In genomic region chr16:45004443-45004842, GRCm38 (mm10) we compare ENCODE assay signal across 23 mouse cellular contexts.
"Had no signal": no experiment of that assay in that cellular context is flagged by ENCODE, and none has a peak within 500 bp of the region (broad histone marks: within the 10 kb centered on the region; RNA-seq: fewer than 3 reads in every experiment).

No protein-coding gene starts in this region.

- ATAC-seq: hindbrain, embryonic 16.5 days; inflammation-experienced regulatory T-cells, adult 6 months; intestine, embryonic 15.5 days; intestine, postnatal 0 days had no signal

- H3K36me3 ChIP-seq: heart, embryonic 10.5 days; heart, embryonic 12.5 days; intestine, embryonic 15.5 days; limb, embryonic 10.5 days; limb, embryonic 12.5 days; liver, embryonic 13.5 days had no signal

- DNase-seq: gastrocnemius, postnatal 14 days; gastrocnemius, postnatal 36 days; heart, adult 18-20 months; heart, postnatal 10 days; heart, postnatal 4 days; kidney, adult 18-20 months; kidney, adult 8-10 months; kidney, postnatal 10 days; kidney, postnatal 25 days; kidney, postnatal 4 days; liver; liver, embryonic 13.5 days had no signal

- H3K4me3 ChIP-seq: heart, embryonic 10.5 days; heart, embryonic 12.5 days; intestine, embryonic 15.5 days; layer of hippocampus, adult 2 months; limb, embryonic 10.5 days; limb, embryonic 12.5 days; liver, embryonic 13.5 days had no signal

- H3K4me2 ChIP-seq: heart, embryonic 12.5 days; hindbrain, embryonic 14.5 days; intestine, embryonic 15.5 days; limb, embryonic 12.5 days; liver, embryonic 11.5 days; liver, embryonic 13.5 days had no signal

- H3K27ac ChIP-seq: heart, embryonic 10.5 days; hindbrain, embryonic 14.5 days; intestine, embryonic 15.5 days; layer of hippocampus, adult 2 months; limb, embryonic 10.5 days; limb, embryonic 12.5 days; liver, embryonic 13.5 days had no signal

- H3K9me3 ChIP-seq: heart, embryonic 10.5 days; heart, embryonic 12.5 days; intestine, embryonic 15.5 days; limb, embryonic 10.5 days; limb, embryonic 12.5 days; liver, embryonic 13.5 days had no signal

- H3K4me1 ChIP-seq: heart, embryonic 10.5 days; heart, embryonic 12.5 days; intestine, embryonic 15.5 days; limb, embryonic 10.5 days; limb, embryonic 12.5 days; liver, embryonic 13.5 days had no signal

- H3K27me3 ChIP-seq: heart, embryonic 12.5 days; intestine, embryonic 15.5 days; limb, embryonic 12.5 days; liver, embryonic 13.5 days had no signal

- H3K9ac ChIP-seq: heart, embryonic 12.5 days; hindbrain, embryonic 14.5 days; intestine, embryonic 15.5 days; limb, embryonic 12.5 days; liver, embryonic 13.5 days had no signal
